Mouse (Mus musculus) lung, postnatal 0 days (tissue): ENCODE data around the gene Pde8b. TPM values are rescaled to one million over a fixed set of nuclear protein-coding genes. Genes with fewer than 3 reads are reported as not detected.
A peak's percentile ranks its signal among the peaks of the same experiment; 100 is the strongest.

ENCODE experiments used
- ATAC-seq: fragments of 200-750 bp; cut with Nextera tagmentation; 2 replicates; pipeline ENCODE4 v1.8.0; 2017; ENCODE audit warnings: moderate library complexity
- DNase-seq: peaks from one replicate; pipeline ENCODE4 v3.0.0-alpha.2; 2016; ENCODE audit warnings: low spot score
- H3K27ac ChIP-seq: fragments of 300-500 bp; sonication (generic); 2 replicates; pipeline ENCODE4 v1.5.1; 2014; ENCODE audit warnings: antibody characterized with exemption, mild to moderate bottlenecking, low read length, mixed read lengths
- H3K27me3 ChIP-seq: fragments of 300-500 bp; sonication (generic); replicated peaks from 2 replicates; pipeline ENCODE4 v1.6.1; 2014; ENCODE audit warnings: low read length, mixed read lengths; ENCODE audit not compliant: insufficient read depth
- H3K36me3 ChIP-seq: fragments of 300-500 bp; sonication (generic); 2 replicates; pipeline ENCODE4 v1.6.1; 2014; ENCODE audit warnings: low read length, mixed read lengths; ENCODE audit not compliant: insufficient read depth
- H3K4me1 ChIP-seq: fragments of 300-500 bp; sonication (generic); 2 replicates; pipeline ENCODE4 v1.6.1; 2014; ENCODE audit warnings: antibody characterized with exemption, low read depth, low read length, mixed read lengths; ENCODE audit not compliant: insufficient read depth
- H3K4me2 ChIP-seq: fragments of 300-500 bp; sonication (generic); replicated peaks from 2 replicates; pipeline ENCODE4 v1.6.1; 2014; ENCODE audit warnings: low read depth, mild to moderate bottlenecking, low read length, moderate library complexity, mixed read lengths
- H3K4me3 ChIP-seq: fragments of 300-500 bp; sonication (generic); 2 replicates; pipeline ENCODE4 v1.5.1; 2014; ENCODE audit warnings: low read depth, low read length
- H3K9ac ChIP-seq: fragments of 300-500 bp; sonication (generic); replicated peaks from 2 replicates; pipeline ENCODE4 v1.6.1; 2014; ENCODE audit warnings: low read depth, mild to moderate bottlenecking
- H3K9me3 ChIP-seq: fragments of 300-500 bp; sonication (generic); 2 replicates; pipeline ENCODE4 v1.6.1; 2016; ENCODE audit warnings: low read length, mixed read lengths
- CTCF ChIP-seq: IDR thresholded peaks from 2 replicates; pipeline ENCODE4 v1.5.1; 2016; ENCODE audit warnings: antibody characterized with exemption, mild to moderate bottlenecking
- EP300 ChIP-seq: IDR thresholded peaks from 2 replicates; pipeline ENCODE4 v1.6.1; 2016; ENCODE audit warnings: antibody characterized with exemption, mild to moderate bottlenecking, control low read depth
- WGBS: fragments of 180-500 bp; shearing (Covaris S2); extraction: QIAGEN DNeasy Blood & Tissue Kit; methylation state at CpG from one replicate; pipeline ENCODE4 v1.1.7; 2014; 5-methylcytosine and 5-hydroxymethylcytosine counted together
- polyA plus RNA-seq: library from polyadenylated mRNA; unstranded; fragments of >200 nt; fragmentation: Nextera tagmentation; extraction: Ambion mirVana; gene quantifications from 2 replicates; pipeline ENCODE4 v1.2.1, GENCODE M21; 2015

Pde8b gene
- polyA plus RNA-seq, 1 experiment from 2014 or later = 18.1 TPM

- H3K4me3 ChIP-seq = no peak overlapping the region
- DNase-seq (no peak), ATAC-seq (no peak)
- H3K27ac ChIP-seq = no peak overlapping the region
- H3K4me1 ChIP-seq = no peaks in the 10 kb centered on the region
- no peak overlapping the region for H3K4me2 ChIP-seq
- no peaks in the 10 kb centered on the region for H3K36me3 ChIP-seq
- WGBS = 87% methylated on average over 4 of the region's 4 CpGs
- no peaks in the 10 kb centered on the region for H3K9me3 ChIP-seq
- H3K9ac ChIP-seq = no peak overlapping the region
- no peaks in the 10 kb centered on the region for H3K27me3 ChIP-seq
- no peak for TF ChIP-seq EP300
- no peak for TF ChIP-seq CTCF
These were observed 129.6 kb downstream of the Pde8b start for GRCm38 (mm10) chr13:95120570-95120969.

GRCm38 (mm10) chr13:95113763-95114162 lies 136.4 kb downstream of the Pde8b start:
- WGBS = 11% methylated on average over 5 of the region's 5 CpGs
- peak; percentile 86 for ATAC-seq
- TF ChIP-seq EP300 (0 out of 2 replicates have a peak, but pooled peaks have one; percentile 41), CTCF (no peak)

GRCm38 (mm10) chr13:95109555-95109954 lies 140.6 kb downstream of the Pde8b start:
- ATAC-seq = no peak
- DNase-seq = no peak
- whole genome bisulfite sequencing = 38% methylated on average over 3 of the region's 3 CpGs
- no peaks in the 10 kb centered on the region for H3K27me3 ChIP-seq
- no peak overlapping the region for H3K4me3 ChIP-seq
- no peak for TF ChIP-seq EP300
- TF ChIP-seq CTCF = peak; percentile 35
- H3K9ac ChIP-seq = no peak overlapping the region
- no peak overlapping the region for H3K27ac ChIP-seq
- H3K9me3 ChIP-seq = no peaks in the 10 kb centered on the region
- H3K4me1 ChIP-seq = peaks cover 15% of the 10 kb centered on the region; the same call in 1 of the 2 replicates
- no peaks in the 10 kb centered on the region for H3K36me3 ChIP-seq
- no peak overlapping the region for H3K4me2 ChIP-seq

More at GRCm38 (mm10) chr13:95113763-95114162, 136.4 kb downstream of the Pde8b start:
- Histone ChIP-seq H3K4me1 (peaks cover 15% of the 10 kb centered on the region; the same call in 1 of the 2 replicates), H3K27me3 (no peaks in the 10 kb centered on the region), H3K27ac (peak overlapping the region; percentile 43; the same call in 1 of the 2 replicates), H3K9me3 (no peaks in the 10 kb centered on the region), H3K9ac (no peak overlapping the region), H3K4me3 (no peak overlapping the region), H3K4me2 (no peak overlapping the region), H3K36me3 (no peaks in the 10 kb centered on the region)
- peak; percentile 81 for DNase-seq

- Histone ChIP-seq H3K9ac (no peak overlapping the region), H3K4me1 (peaks cover 2% of the 10 kb centered on the region; the same call in 1 of the 2 replicates), H3K4me3 (no peak overlapping the region), H3K36me3 (no peaks in the 10 kb centered on the region), H3K4me2 (no peak overlapping the region), H3K9me3 (no peaks in the 10 kb centered on the region), H3K27ac (no peak overlapping the region), H3K27me3 (no peaks in the 10 kb centered on the region)
- TF ChIP-seq EP300 (no peak), CTCF (no peak)
- no peak for ATAC-seq
- no peak for DNase-seq
- 47% methylated on average over 7 of the region's 7 CpGs for WGBS
These were observed 142.1 kb downstream of the Pde8b start for GRCm38 (mm10) chr13:95108035-95108434.

GRCm38 (mm10) chr13:95104865-95105264 lies 145.3 kb downstream of the Pde8b start:
- no peak overlapping the region for H3K4me3 ChIP-seq
- ATAC-seq = peak; percentile 65
- H3K27ac ChIP-seq = no peak overlapping the region

GRCm38 (mm10) chr13:95102985-95103590 lies 147.0 kb downstream of the Pde8b start:
- DNase-seq (peak; percentile 47), ATAC-seq (peak; percentile 53)
- no peak for TF ChIP-seq EP300
- no peak for TF ChIP-seq CTCF

More at GRCm38 (mm10) chr13:95104865-95105264, 145.3 kb downstream of the Pde8b start:
- Histone ChIP-seq H3K9me3 (no peaks in the 10 kb centered on the region), H3K4me2 (no peak overlapping the region), H3K36me3 (no peaks in the 10 kb centered on the region), H3K4me1 (no peaks in the 10 kb centered on the region), H3K27me3 (no peaks in the 10 kb centered on the region), H3K9ac (no peak overlapping the region)
- TF ChIP-seq EP300 = no peak
- no peak for TF ChIP-seq CTCF
- WGBS = 48% methylated on average over 4 of the region's 4 CpGs
- peak; percentile 64 for DNase-seq

More at GRCm38 (mm10) chr13:95102985-95103590, 147.0 kb downstream of the Pde8b start:
- no peaks in the 10 kb centered on the region for H3K36me3 ChIP-seq
- no peak overlapping the region for H3K9ac ChIP-seq
- H3K4me1 ChIP-seq = no peaks in the 10 kb centered on the region
- 42% methylated on average over 4 of the region's 4 CpGs for WGBS
- H3K27ac ChIP-seq = no peak overlapping the region
- no peak overlapping the region for H3K4me3 ChIP-seq
- no peak overlapping the region for H3K4me2 ChIP-seq
- H3K9me3 ChIP-seq = no peaks in the 10 kb centered on the region
- H3K27me3 ChIP-seq = no peaks in the 10 kb centered on the region
